Mouse (Mus musculus): ENCODE results near the gene Map3k21.

DNA sequence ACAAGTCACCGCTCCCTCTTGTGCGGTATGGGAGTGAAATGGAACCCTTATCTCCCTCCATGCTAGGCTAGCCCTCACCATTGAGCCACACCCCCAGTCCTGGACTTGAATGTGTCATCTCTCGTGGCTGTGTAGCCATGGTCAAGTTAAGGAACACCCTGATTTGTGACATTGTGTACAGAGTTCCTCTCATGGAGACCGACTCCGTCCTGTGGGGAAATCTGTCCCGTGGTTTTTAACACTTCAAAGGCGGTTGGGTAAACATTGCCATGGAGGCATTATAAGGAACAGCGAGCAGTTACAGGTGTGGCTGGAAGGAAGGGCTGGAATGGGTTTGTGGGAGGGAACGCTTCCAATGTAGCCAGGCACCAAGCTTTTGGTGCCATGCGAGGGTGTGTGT, 6.8 kb downstream of the Map3k21 start:
- TF ChIP-seq CTCF (IDR thresholded peaks at IDR 0.05; ENCODE audit: low read depth), result no peak
- TF ChIP-seq EP300 (IDR thresholded peaks at IDR 0.05; ENCODE audit: low read depth), result no peak

All from heart, postnatal 0 days (tissue).